Mouse (Mus musculus) testis, adult 2 months (tissue): ENCODE measurements around the gene Kcnd2. TPM values are rescaled to one million over a fixed set of nuclear protein-coding genes. Genes with fewer than 3 reads are reported as not detected.

Source experiments
- H3K27ac ChIP-seq: fragments of 200-500 bp; 2 replicates; pipeline ENCODE4 v1.5.1; 2012; ENCODE audit warnings: low read depth, low read length; ENCODE audit not compliant: control insufficient read depth, insufficient read depth
- H3K27me3 ChIP-seq: fragments of 200-500 bp; 2 replicates; pipeline ENCODE4 v1.6.1; 2012; ENCODE audit warnings: mild to moderate bottlenecking, low read length, moderate library complexity; ENCODE audit not compliant: control insufficient read depth, insufficient read depth
- H3K36me3 ChIP-seq: fragments of 200-500 bp; 2 replicates; pipeline ENCODE4 v1.6.1; 2012; ENCODE audit warnings: mild to moderate bottlenecking, low read length; ENCODE audit not compliant: control insufficient read depth, insufficient read depth
- H3K4me1 ChIP-seq: fragments of 200-500 bp; 2 replicates; pipeline ENCODE4 v1.6.1; 2012; ENCODE audit warnings: low read length; ENCODE audit not compliant: control insufficient read depth, insufficient read depth
- H3K4me3 ChIP-seq: fragments of 200-500 bp; 2 replicates; pipeline ENCODE4 v1.5.1; 2012; ENCODE audit warnings: low read depth, mild to moderate bottlenecking, low read length, moderate library complexity, mixed read lengths; ENCODE audit not compliant: control insufficient read depth
- CTCF ChIP-seq: fragments of 200-500 bp; IDR thresholded peaks from 2 replicates; pipeline ENCODE4 v1.5.1; 2012; ENCODE audit warnings: low read depth, mild to moderate bottlenecking, inconsistent platforms, low read length, moderate library complexity; ENCODE audit not compliant: control insufficient read depth, insufficient read depth, insufficient replicate concordance
- POLR2A ChIP-seq: fragments of 200-500 bp; IDR thresholded peaks from 2 replicates; pipeline ENCODE4 v1.6.1; 2012; ENCODE audit warnings: low read depth, mild to moderate bottlenecking, inconsistent platforms, low read length, moderate library complexity; ENCODE audit not compliant: control insufficient read depth
- polyA plus RNA-seq: library from polyadenylated mRNA; depleted of rRNA; stranded (reverse); fragments of >200 nt; gene quantifications from 2 replicates; pipeline ENCODE4 v1.2.3, GENCODE M21; 2012

Kcnd2 gene
- polyA plus RNA-seq, 1 experiment: 0.10 TPM

DNA sequence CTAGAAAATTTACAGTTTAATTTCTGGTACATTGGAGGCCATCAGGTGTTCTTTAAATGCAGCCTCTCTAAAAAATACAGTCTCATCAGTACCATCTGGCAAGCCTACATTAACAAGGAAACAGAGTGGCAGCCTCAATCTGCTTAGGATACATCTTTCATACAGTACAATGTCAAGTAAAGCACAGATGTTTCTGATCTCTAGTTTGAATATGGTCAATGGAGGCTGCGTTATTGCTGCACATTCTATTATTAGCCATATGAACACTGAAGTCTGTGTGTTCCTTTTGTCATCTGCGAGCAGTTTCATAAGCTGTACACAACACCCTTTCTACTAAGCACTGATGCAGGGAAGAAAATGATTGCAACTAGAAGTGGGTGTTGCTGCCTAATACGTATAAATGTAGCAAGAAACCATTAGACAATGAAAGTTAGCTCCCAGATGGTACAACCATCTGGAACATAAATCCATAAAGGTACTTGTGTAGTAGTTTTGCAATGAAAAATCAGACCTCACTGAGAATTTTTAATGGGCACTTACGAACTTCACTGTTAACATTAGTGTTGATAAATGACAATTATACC lies 209.0 kb downstream of the Kcnd2 start:
- no peak overlapping the region for H3K27ac ChIP-seq
- no peaks in the 10 kb centered on the region for H3K27me3 ChIP-seq
- H3K36me3 ChIP-seq: no peaks in the 10 kb centered on the region
- no peak overlapping the region for H3K4me3 ChIP-seq
- H3K4me1 ChIP-seq: no peaks in the 10 kb centered on the region
- TF ChIP-seq CTCF (no peak), POLR2A (no peak)

DNA sequence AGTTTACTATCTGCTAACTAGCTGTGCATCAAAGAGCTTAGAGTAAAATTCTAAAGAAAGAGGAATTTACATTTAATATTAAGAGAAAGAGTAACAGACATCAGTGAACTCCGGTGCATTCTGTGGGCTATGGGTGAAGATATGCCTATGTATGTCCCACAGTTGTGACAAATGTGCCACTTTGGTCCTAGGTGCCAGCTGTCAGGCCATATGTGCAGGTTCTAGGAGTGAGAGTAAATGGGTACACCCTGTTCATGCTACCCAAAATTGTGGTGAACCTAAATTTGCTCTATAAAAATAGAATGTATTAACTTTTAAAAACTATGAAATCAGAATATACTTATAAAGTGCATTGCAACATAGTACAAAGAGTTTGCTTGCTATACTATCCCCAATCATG lies 215.8 kb downstream of the Kcnd2 start:
- Histone ChIP-seq H3K27me3 (no peaks in the 10 kb centered on the region), H3K4me1 (no peaks in the 10 kb centered on the region), H3K4me3 (no peak overlapping the region), H3K36me3 (no peaks in the 10 kb centered on the region), H3K27ac (no peak overlapping the region)
- no peak for TF ChIP-seq CTCF
- no peak for TF ChIP-seq POLR2A

DNA sequence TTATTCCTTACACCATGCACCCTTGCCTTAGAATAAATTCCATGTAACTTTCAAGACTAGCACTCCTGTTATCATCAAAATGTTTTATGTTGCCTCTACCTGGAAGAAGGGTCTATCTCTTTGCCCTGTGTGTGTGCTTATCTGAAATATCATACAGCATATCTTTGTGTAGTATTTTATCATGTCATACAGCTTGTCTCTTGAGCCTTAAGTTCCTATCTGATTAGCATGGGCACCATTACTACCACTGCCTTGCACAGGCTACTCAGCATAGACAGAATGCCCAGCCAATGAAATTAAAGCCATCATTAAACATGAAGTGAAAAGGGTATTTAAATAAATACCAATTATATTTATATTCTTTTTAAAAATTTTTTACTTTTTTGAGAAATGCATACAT lies 249.4 kb downstream of the Kcnd2 start:
- Histone ChIP-seq H3K4me3 (no peak overlapping the region), H3K27me3 (no peaks in the 10 kb centered on the region), H3K4me1 (no peaks in the 10 kb centered on the region), H3K27ac (no peak overlapping the region), H3K36me3 (no peaks in the 10 kb centered on the region)
- no peak for TF ChIP-seq POLR2A
- TF ChIP-seq CTCF: no peak

DNA sequence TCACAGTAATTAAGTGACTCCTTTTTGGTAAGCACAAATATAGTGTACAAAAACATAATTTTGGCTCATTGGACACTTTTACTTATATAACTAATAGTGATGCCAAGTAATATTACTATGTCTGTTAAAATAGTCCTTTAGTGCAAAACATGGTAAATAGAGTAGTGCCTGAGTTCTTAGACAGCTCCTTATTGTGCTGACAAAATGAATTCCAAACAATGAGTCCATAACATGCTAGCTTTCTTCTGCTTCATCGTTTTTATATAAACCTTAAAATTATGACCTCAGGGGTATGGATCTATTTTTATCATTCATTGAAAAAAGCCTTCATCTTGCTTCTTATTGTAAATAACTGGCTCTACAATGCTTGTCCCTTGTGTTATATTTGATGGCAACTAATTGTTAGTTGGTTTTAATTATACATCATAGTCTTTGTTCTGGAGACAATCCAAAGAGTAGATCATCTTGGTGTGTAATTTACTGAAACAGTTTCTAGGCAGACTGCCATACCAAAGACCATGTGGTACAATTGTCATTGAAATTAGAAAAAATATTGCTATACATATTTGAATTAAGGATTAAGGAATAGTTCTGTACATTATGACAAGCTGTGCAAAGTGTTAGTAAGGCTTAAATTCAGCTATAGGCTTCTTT lies 256.7 kb downstream of the Kcnd2 start:
- H3K4me1 ChIP-seq: no peaks in the 10 kb centered on the region
- H3K27ac ChIP-seq: no peak overlapping the region
- no peak overlapping the region for H3K4me3 ChIP-seq
- no peaks in the 10 kb centered on the region for H3K27me3 ChIP-seq
- H3K36me3 ChIP-seq: no peaks in the 10 kb centered on the region
- no peak for TF ChIP-seq CTCF

DNA sequence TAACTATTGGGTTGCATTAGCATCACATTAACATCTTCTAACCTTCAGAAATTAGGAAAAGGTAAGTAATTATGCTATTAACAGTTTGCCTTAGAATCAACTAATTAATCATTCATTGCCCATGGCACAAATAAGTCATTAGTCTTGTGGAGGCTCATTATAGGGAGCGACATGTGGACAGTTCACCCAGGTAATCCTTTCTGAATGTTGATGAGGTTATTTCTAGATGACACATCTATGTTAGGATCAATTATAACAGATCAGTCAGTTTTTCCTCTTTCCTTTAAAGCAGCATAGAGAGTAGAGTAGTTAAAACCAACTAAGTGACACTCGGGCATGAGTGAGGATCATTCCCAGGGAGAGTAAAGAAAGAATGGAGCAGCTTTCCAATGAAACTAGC lies 267.4 kb downstream of the Kcnd2 start:
- Histone ChIP-seq H3K4me1 (no peaks in the 10 kb centered on the region), H3K36me3 (no peaks in the 10 kb centered on the region), H3K27ac (no peak overlapping the region), H3K4me3 (no peak overlapping the region), H3K27me3 (no peaks in the 10 kb centered on the region)
- no peak for TF ChIP-seq CTCF
- no peak for TF ChIP-seq POLR2A

DNA sequence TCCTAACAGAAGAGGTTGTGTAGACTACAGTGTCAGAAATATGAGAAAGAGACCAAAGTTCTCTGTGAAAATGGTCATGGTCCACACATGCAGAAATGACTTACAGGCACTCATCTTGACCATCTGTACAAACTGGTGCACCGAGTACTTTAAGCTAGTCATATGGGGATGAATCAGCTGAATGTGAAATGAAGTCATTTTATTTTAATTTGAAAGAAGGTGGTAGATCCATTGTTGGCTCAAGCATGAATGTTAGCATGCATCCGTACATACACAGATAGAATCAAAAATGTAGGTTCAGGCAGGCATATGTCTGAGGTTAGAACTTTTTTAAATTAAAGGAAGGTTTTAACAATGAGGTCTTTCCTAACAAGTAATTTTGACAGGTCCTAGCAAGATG lies 273.2 kb downstream of the Kcnd2 start:
- no peak for TF ChIP-seq POLR2A
- no peak for TF ChIP-seq CTCF
- no peaks in the 10 kb centered on the region for H3K4me1 ChIP-seq
- no peak overlapping the region for H3K4me3 ChIP-seq
- H3K36me3 ChIP-seq: no peaks in the 10 kb centered on the region
- H3K27me3 ChIP-seq: no peaks in the 10 kb centered on the region
- no peak overlapping the region for H3K27ac ChIP-seq

DNA sequence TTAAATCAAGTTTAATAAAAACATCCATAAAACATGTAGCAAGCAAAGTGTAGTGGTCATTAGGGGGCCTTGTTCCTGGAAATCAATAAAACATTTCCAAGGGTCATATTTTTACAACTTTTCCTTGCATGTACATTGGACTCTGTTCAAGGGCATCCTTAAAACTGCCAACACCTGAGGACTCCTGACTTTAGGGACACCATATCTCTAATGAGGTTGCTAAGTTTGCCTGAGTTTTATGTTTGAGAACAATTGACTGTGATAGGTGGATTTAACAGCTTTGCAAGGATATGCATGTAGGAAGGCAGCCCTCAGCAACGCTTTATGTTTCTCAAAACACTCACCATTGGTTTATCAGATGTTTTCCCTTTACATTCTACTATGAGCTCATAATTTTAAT lies 287.6 kb downstream of the Kcnd2 start:
- Histone ChIP-seq H3K27ac (no peak overlapping the region), H3K4me1 (no peaks in the 10 kb centered on the region), H3K4me3 (no peak overlapping the region), H3K27me3 (no peaks in the 10 kb centered on the region), H3K36me3 (no peaks in the 10 kb centered on the region)
- no peak for TF ChIP-seq CTCF
- TF ChIP-seq POLR2A: no peak
